Mouse (Mus musculus) ES-E14 (cell line): ENCODE measurements around the gene Il4ra. TPM values are rescaled to one million over a fixed set of nuclear protein-coding genes. Genes with fewer than 3 reads are reported as not detected.

Experiments
- DNase-seq: peaks from one replicate; pipeline ENCODE4 v3.0.0-alpha.2; 2013; ENCODE audit warnings: low read depth, low spot score
- H3K27ac ChIP-seq: 2 replicates; pipeline ENCODE4 v1.5.1; 2012; ENCODE audit warnings: low read depth, mild to moderate bottlenecking, low read length, moderate library complexity, mixed read lengths; ENCODE audit not compliant: poor library complexity, insufficient read depth, severe bottlenecking
- H3K36me3 ChIP-seq: 2 replicates; pipeline ENCODE4 v1.6.1; 2012; ENCODE audit warnings: mild to moderate bottlenecking, low read length, moderate library complexity, mixed read lengths; ENCODE audit not compliant: control insufficient read depth, poor library complexity, insufficient read depth, severe bottlenecking
- H3K4me1 ChIP-seq, 2 experiments: fragments of 150-350 bp in 1 of 2; sonication (generic) in 1 of 2; 2 replicates each; pipeline ENCODE4 v1.6.1; 2012; ENCODE audit warnings: low read length in 2 of 2, mild to moderate bottlenecking in 1 of 2, mixed read lengths in 1 of 2; ENCODE audit not compliant: control insufficient read depth in 2 of 2, insufficient read depth in 2 of 2, poor library complexity in 1 of 2
- H3K4me3 ChIP-seq, 2 experiments: fragments of 150-350 bp in 1 of 2; sonication (generic) in 1 of 2; 2 replicates each; pipeline ENCODE4 v1.5.1; 2012; ENCODE audit warnings: low read length in 2 of 2, low read depth in 1 of 2, mild to moderate bottlenecking in 1 of 2, mixed read lengths in 1 of 2; ENCODE audit not compliant: insufficient read depth in 1 of 2, poor library complexity in 1 of 2, severe bottlenecking in 1 of 2
- H3K9ac ChIP-seq: 2 replicates; pipeline ENCODE4 v1.6.1; 2012; ENCODE audit warnings: low read depth, mild to moderate bottlenecking, low read length, mixed read lengths; ENCODE audit not compliant: poor library complexity, insufficient read depth, severe bottlenecking
- H3K9me3 ChIP-seq: fragments of 150-350 bp; sonication (generic); 2 replicates; pipeline ENCODE4 v1.6.1; 2012; ENCODE audit warnings: low read depth, mild to moderate bottlenecking, low read length; ENCODE audit not compliant: control insufficient read depth, insufficient read depth
- CHD2 ChIP-seq: IDR thresholded peaks from 2 replicates; pipeline ENCODE4 v1.6.1; 2014; ENCODE audit warnings: mild to moderate bottlenecking, low read depth, low read length, inconsistent platforms
- HCFC1 ChIP-seq: IDR thresholded peaks from 2 replicates; pipeline ENCODE4 v1.6.1; 2012; ENCODE audit warnings: low read length, inconsistent platforms, borderline replicate concordance; ENCODE audit not compliant: insufficient read depth
- MAFK ChIP-seq: IDR thresholded peaks from 2 replicates; pipeline ENCODE4 v1.6.1; 2014; ENCODE audit warnings: mild to moderate bottlenecking, low read depth, low read length, inconsistent platforms; ENCODE audit not compliant: insufficient read depth
- ZC3H11A ChIP-seq: IDR thresholded peaks from 2 replicates; pipeline ENCODE4 v1.6.1; 2012; ENCODE audit warnings: low read depth, mild to moderate bottlenecking, inconsistent platforms, low read length, borderline replicate concordance
- ZNF384 ChIP-seq: IDR thresholded peaks from 2 replicates; pipeline ENCODE4 v1.6.1; 2012; ENCODE audit warnings: low read depth, low read length, inconsistent platforms
- in situ Hi-C, 2 experiments: fragments of 600-800 bp; cut with MboI; formaldehyde crosslinking; loops; one replicate each; pipeline ENCODE4 v1.15.1; 2025; ENCODE audit warnings: low sequenced_read_pairs in 2 of 2, inconsistent platforms in 1 of 2; ENCODE audit not compliant: unreplicated experiment in 2 of 2
- total RNA-seq: library from RNA; depleted of rRNA; stranded (reverse); fragments of 300-350 nt; gene quantifications from 2 replicates; pipeline ENCODE4 v1.2.3, GENCODE M21; 2012

The Il4ra gene
- total RNA-seq, 1 experiment, result 3.4 TPM

GRCm38 (mm10) chr7:125576982-125577381, 25.1 kb downstream of the Il4ra start:
- H3K4me1 ChIP-seq, result no peaks in the 10 kb centered on the region
- H3K36me3 ChIP-seq, result no peaks in the 10 kb centered on the region
- H3K9me3 ChIP-seq, result no peaks in the 10 kb centered on the region
- in situ Hi-C loops, result no loop called here
- H3K9ac ChIP-seq, result no peak overlapping the region
- TF ChIP-seq ZNF384 (no peak), HCFC1 (no peak), ZC3H11A (no peak), MAFK (no peak), CHD2 (no peak)
- DNase-seq, result no peak
- no peak overlapping the region for H3K27ac ChIP-seq
- no peak overlapping the region for H3K4me3 ChIP-seq

GRCm38 (mm10) chr7:125577486-125578088, 25.7 kb downstream of the Il4ra start:
- H3K4me1 ChIP-seq, result no peaks in the 10 kb centered on the region
- DNase-seq, result no peak
- H3K9me3 ChIP-seq, result no peaks in the 10 kb centered on the region
- TF ChIP-seq MAFK, result no peak
- no peak for TF ChIP-seq ZC3H11A
- TF ChIP-seq CHD2, result no peak
- TF ChIP-seq HCFC1, result no peak
- no peak for TF ChIP-seq ZNF384
- no peaks in the 10 kb centered on the region for H3K36me3 ChIP-seq
- no peak overlapping the region for H3K9ac ChIP-seq
- no peak overlapping the region for H3K4me3 ChIP-seq
- H3K27ac ChIP-seq, result no peak overlapping the region
- in situ Hi-C loops, result no loop called here

GRCm38 (mm10) chr7:125578106-125578505, 26.2 kb downstream of the Il4ra start:
- TF ChIP-seq ZC3H11A, result no peak
- TF ChIP-seq HCFC1, result no peak
- TF ChIP-seq CHD2, result no peak
- no peak for TF ChIP-seq ZNF384
- no peak for TF ChIP-seq MAFK
- no peak overlapping the region for H3K9ac ChIP-seq
- H3K36me3 ChIP-seq, result no peaks in the 10 kb centered on the region
- no peaks in the 10 kb centered on the region for H3K9me3 ChIP-seq
- H3K4me3 ChIP-seq, result no peak overlapping the region
- DNase-seq, result no peak
- no peak overlapping the region for H3K27ac ChIP-seq
- H3K4me1 ChIP-seq, result no peaks in the 10 kb centered on the region
- in situ Hi-C loops, result no loop called here

- Histone ChIP-seq H3K4me3 (no peak overlapping the region), H3K9ac (no peak overlapping the region), H3K36me3 (no peaks in the 10 kb centered on the region), H3K4me1 (no peaks in the 10 kb centered on the region), H3K27ac (no peak overlapping the region), H3K9me3 (no peaks in the 10 kb centered on the region)
- in situ Hi-C loops, result no loop called here
- TF ChIP-seq ZC3H11A, result no peak
- no peak for TF ChIP-seq HCFC1
- no peak for TF ChIP-seq CHD2
- no peak for TF ChIP-seq ZNF384
- no peak for TF ChIP-seq MAFK
- DNase-seq, result no peak
Measured at GRCm38 (mm10) chr7:125579545-125580219, 27.8 kb downstream of the Il4ra start.

- DNase-seq, result no peak
- no peak overlapping the region for H3K4me3 ChIP-seq
- H3K27ac ChIP-seq, result no peak overlapping the region
- no peaks in the 10 kb centered on the region for H3K4me1 ChIP-seq
- in situ Hi-C loops, result no loop called here
- no peaks in the 10 kb centered on the region for H3K9me3 ChIP-seq
- H3K9ac ChIP-seq, result no peak overlapping the region
- H3K36me3 ChIP-seq, result no peaks in the 10 kb centered on the region
- no peak for TF ChIP-seq ZC3H11A
- TF ChIP-seq MAFK, result no peak
- TF ChIP-seq HCFC1, result no peak
- TF ChIP-seq CHD2, result no peak
- no peak for TF ChIP-seq ZNF384
Measured at GRCm38 (mm10) chr7:125580220-125580549, 28.3 kb downstream of the Il4ra start.
